Mouse (Mus musculus) liver, postnatal 0 days (tissue): Measurements from ENCODE around the gene Arhgap25. TPM values are rescaled to one million over a fixed set of nuclear protein-coding genes. Genes with fewer than 3 reads are reported as not detected.

ENCODE experiments used
- ATAC-seq: fragments of 200-750 bp; cut with Nextera tagmentation; 2 replicates; pipeline ENCODE4 v1.8.0; 2017; ENCODE audit warnings: mild to moderate bottlenecking, moderate library complexity
- DNase-seq: peaks from one replicate; pipeline ENCODE4 v3.0.0-alpha.2; 2016
- H3K27ac ChIP-seq: fragments of 300-500 bp; sonication (generic); 2 replicates; pipeline ENCODE4 v1.5.1; 2014; ENCODE audit warnings: antibody characterized with exemption, moderate library complexity, mild to moderate bottlenecking, low read depth
- H3K27me3 ChIP-seq: fragments of 300-500 bp; sonication (generic); 2 replicates; pipeline ENCODE4 v1.6.1; 2014; ENCODE audit warnings: low read length, control low read depth, mixed read lengths; ENCODE audit not compliant: insufficient read depth
- H3K36me3 ChIP-seq: fragments of 300-500 bp; sonication (generic); replicated peaks from 2 replicates; pipeline ENCODE4 v1.6.1; 2014; ENCODE audit warnings: mild to moderate bottlenecking, control low read depth, low read length, moderate library complexity, mixed read lengths; ENCODE audit not compliant: insufficient read depth
- H3K4me1 ChIP-seq: fragments of 300-500 bp; sonication (generic); 2 replicates; pipeline ENCODE4 v1.6.1; 2014; ENCODE audit warnings: antibody characterized with exemption, mild to moderate bottlenecking, control low read depth; ENCODE audit not compliant: insufficient read depth
- H3K4me2 ChIP-seq: fragments of 300-500 bp; sonication (generic); 2 replicates; pipeline ENCODE4 v1.6.1; 2014; ENCODE audit warnings: low read depth, mild to moderate bottlenecking, low read length, moderate library complexity, mixed read lengths
- H3K4me3 ChIP-seq: fragments of 300-500 bp; sonication (generic); 2 replicates; pipeline ENCODE4 v1.5.1; 2014; ENCODE audit warnings: low read depth, low read length
- H3K9ac ChIP-seq: fragments of 300-500 bp; sonication (generic); replicated peaks from 2 replicates; pipeline ENCODE4 v1.6.1; 2014; ENCODE audit warnings: mild to moderate bottlenecking, moderate library complexity
- H3K9me3 ChIP-seq: fragments of 300-500 bp; sonication (generic); 2 replicates; pipeline ENCODE4 v1.6.1; 2016; ENCODE audit warnings: mild to moderate bottlenecking, control low read depth, low read length, mixed read lengths
- CTCF ChIP-seq: sonication (generic); IDR thresholded peaks from 2 replicates; pipeline ENCODE4 v1.5.1; 2016; ENCODE audit warnings: antibody characterized with exemption, low read depth
- EP300 ChIP-seq: IDR thresholded peaks from 2 replicates; pipeline ENCODE4 v1.6.1; 2016; ENCODE audit warnings: antibody characterized with exemption, low read depth, mild to moderate bottlenecking
- WGBS: fragments of 180-500 bp; shearing (Covaris S2); extraction: QIAGEN DNeasy Blood & Tissue Kit; methylation state at CpG from one replicate; pipeline ENCODE4 v1.1.7; 2014; ENCODE audit not compliant: insufficient replicate concordance; 5-methylcytosine and 5-hydroxymethylcytosine counted together
- polyA plus RNA-seq: library from polyadenylated mRNA; unstranded; fragments of >200 nt; fragmentation: Nextera tagmentation; extraction: Ambion mirVana; gene quantifications from 2 replicates; pipeline ENCODE4 v1.2.1, GENCODE M21; 2015

Gene Arhgap25
- polyA plus RNA-seq, 1 experiment from 2014 or later: 6.0 TPM

- Histone ChIP-seq H3K9me3 (no peaks in the 10 kb centered on the region), H3K4me1 (peaks cover 20% of the 10 kb centered on the region), H3K27ac (no peak overlapping the region), H3K9ac (no peak overlapping the region), H3K27me3 (no peaks in the 10 kb centered on the region), H3K4me2 (no peak overlapping the region), H3K4me3 (no peak overlapping the region), H3K36me3 (0 out of 2 replicates have a peak, but pooled peaks cover 3% of the 10 kb centered on the region)
- ATAC-seq (no peak), DNase-seq (no peak)
- TF ChIP-seq EP300: no peak
- TF ChIP-seq CTCF: no peak
- 78% methylated on average over 8 of the region's 8 CpGs for WGBS
Measured at GRCm38 (mm10) chr6:87520572-87520971, 12.5 kb downstream of the Arhgap25 start.

- WGBS: 76% methylated on average over 11 of the region's 11 CpGs
- ATAC-seq: no peak
Measured at GRCm38 (mm10) chr6:87519809-87520208, 13.2 kb downstream of the Arhgap25 start.

GRCm38 (mm10) chr6:87518622-87519021, 14.4 kb downstream of the Arhgap25 start:
- H3K4me1 ChIP-seq: peaks cover 6% of the 10 kb centered on the region
- TF ChIP-seq CTCF (no peak), EP300 (no peak)
- DNase-seq: no peak
- H3K36me3 ChIP-seq: 0 out of 2 replicates have a peak, but pooled peaks cover 3% of the 10 kb centered on the region
- H3K9ac ChIP-seq: no peak overlapping the region
- no peak overlapping the region for H3K4me2 ChIP-seq
- H3K27me3 ChIP-seq: no peaks in the 10 kb centered on the region
- 84% methylated on average over 10 of the region's 10 CpGs for WGBS
- H3K27ac ChIP-seq: no peak overlapping the region
- H3K4me3 ChIP-seq: no peak overlapping the region
- no peaks in the 10 kb centered on the region for H3K9me3 ChIP-seq
- ATAC-seq: no peak

More at GRCm38 (mm10) chr6:87519809-87520208, 13.2 kb downstream of the Arhgap25 start:
- DNase-seq: no peak
- Histone ChIP-seq H3K4me3 (no peak overlapping the region), H3K27me3 (no peaks in the 10 kb centered on the region), H3K4me2 (no peak overlapping the region), H3K27ac (no peak overlapping the region), H3K9me3 (no peaks in the 10 kb centered on the region), H3K36me3 (0 out of 2 replicates have a peak, but pooled peaks cover 3% of the 10 kb centered on the region), H3K4me1 (peaks cover 18% of the 10 kb centered on the region), H3K9ac (no peak overlapping the region)
- no peak for TF ChIP-seq CTCF
- TF ChIP-seq EP300: no peak

GRCm38 (mm10) chr6:87517753-87518409, 15.2 kb downstream of the Arhgap25 start:
- ATAC-seq (no peak), DNase-seq (no peak)
- Histone ChIP-seq H3K4me1 (0 out of 2 replicates have a peak, but pooled peaks cover 3% of the 10 kb centered on the region), H3K4me3 (no peak overlapping the region), H3K9ac (no peak overlapping the region), H3K36me3 (0 out of 2 replicates have a peak, but pooled peaks cover 3% of the 10 kb centered on the region), H3K9me3 (no peaks in the 10 kb centered on the region), H3K27ac (no peak overlapping the region), H3K4me2 (no peak overlapping the region), H3K27me3 (no peaks in the 10 kb centered on the region)
- WGBS: 79% methylated on average over 4 of the region's 4 CpGs
- TF ChIP-seq EP300 (no peak), CTCF (no peak)

GRCm38 (mm10) chr6:87514321-87514720, 18.7 kb downstream of the Arhgap25 start:
- TF ChIP-seq CTCF (no peak), EP300 (no peak)
- H3K9me3 ChIP-seq: no peaks in the 10 kb centered on the region
- no peaks in the 10 kb centered on the region for H3K36me3 ChIP-seq
- no peaks in the 10 kb centered on the region for H3K4me1 ChIP-seq
- H3K27ac ChIP-seq: no peak overlapping the region
- H3K9ac ChIP-seq: no peak overlapping the region
- H3K4me3 ChIP-seq: no peak overlapping the region
- 79% methylated on average over 4 of the region's 4 CpGs for WGBS
- no peak overlapping the region for H3K4me2 ChIP-seq
- DNase-seq (no peak), ATAC-seq (no peak)
- H3K27me3 ChIP-seq: no peaks in the 10 kb centered on the region

GRCm38 (mm10) chr6:87513046-87513767, 19.9 kb downstream of the Arhgap25 start:
- H3K4me1 ChIP-seq: no peaks in the 10 kb centered on the region
- no peak overlapping the region for H3K4me3 ChIP-seq
- H3K27ac ChIP-seq: no peak overlapping the region
- TF ChIP-seq EP300 (no peak), CTCF (peak; percentile 92)
- peak; percentile 82 for DNase-seq
- H3K27me3 ChIP-seq: no peaks in the 10 kb centered on the region
- no peaks in the 10 kb centered on the region for H3K9me3 ChIP-seq
- WGBS: 72% methylated on average over 12 of the region's 12 CpGs
- H3K4me2 ChIP-seq: no peak overlapping the region
- H3K9ac ChIP-seq: no peak overlapping the region
- no peaks in the 10 kb centered on the region for H3K36me3 ChIP-seq
- ATAC-seq: no peak
